Mouse (Mus musculus) heart, adult 11 months (tissue): ENCODE measurements at regions not wholly inside any gene's neighbourhood (a gene's known extent, or its start where the extent isn't known, plus 50 kb on each side); places are given as distances from the start of the nearest gene placed in this dataset.
A peak's percentile ranks its signal among the peaks of the same experiment; 100 is the strongest.

Source experiments
- DNase-seq: peaks from one replicate; pipeline ENCODE4 v3.0.0; 2022

- DNase-seq = no peak
Measured at GRCm38 (mm10) chr8:88972993-88973690, 70.8 kb downstream of the Sall1 start.

- DNase-seq = no peak
Measured at GRCm38 (mm10) chr8:88958843-88959242, 85.1 kb downstream of the Sall1 start.

GRCm38 (mm10) chr8:88953178-88953577 lies 90.8 kb downstream of the Sall1 start:
- no peak for DNase-seq

- DNase-seq = no peak
Measured at GRCm38 (mm10) chr8:88951829-88952155, 92.2 kb downstream of the Sall1 start.

- DNase-seq = no peak
Measured at GRCm38 (mm10) chr8:88951145-88951828, 92.7 kb downstream of the Sall1 start.

GRCm38 (mm10) chr8:88949975-88950374 lies 94.0 kb downstream of the Sall1 start:
- DNase-seq = no peak

- DNase-seq = no peak
Measured at GRCm38 (mm10) chr8:88948981-88949380, 95.0 kb downstream of the Sall1 start.

- DNase-seq = no peak
Measured at GRCm38 (mm10) chr8:88948328-88948727, 95.6 kb downstream of the Sall1 start.

GRCm38 (mm10) chr8:88947384-88947783 lies 96.6 kb downstream of the Sall1 start:
- DNase-seq = no peak

- no peak for DNase-seq
Measured at GRCm38 (mm10) chr8:88945656-88946055, 98.3 kb downstream of the Sall1 start.

- DNase-seq = no peak
Measured at GRCm38 (mm10) chr8:88944038-88944437, 99.9 kb downstream of the Sall1 start.

- DNase-seq = no peak
Measured at GRCm38 (mm10) chr8:88939071-88939746, 104.8 kb downstream of the Sall1 start.

GRCm38 (mm10) chr8:88934708-88935107 lies 109.3 kb downstream of the Sall1 start:
- no peak for DNase-seq

GRCm38 (mm10) chr8:88931050-88931449 lies 112.9 kb downstream of the Sall1 start:
- no peak for DNase-seq

GRCm38 (mm10) chr8:88930370-88930769 lies 113.6 kb downstream of the Sall1 start:
- no peak for DNase-seq

- DNase-seq = no peak
Measured at GRCm38 (mm10) chr8:88928675-88929377, 115.1 kb downstream of the Sall1 start.

GRCm38 (mm10) chr8:88922840-88923239 lies 121.1 kb downstream of the Sall1 start:
- DNase-seq = peak; percentile 96

GRCm38 (mm10) chr8:88921967-88922366 lies 122.0 kb downstream of the Sall1 start:
- peak; percentile 93 for DNase-seq

GRCm38 (mm10) chr8:88919282-88919681 lies 124.7 kb downstream of the Sall1 start:
- no peak for DNase-seq

- DNase-seq = no peak
Measured at GRCm38 (mm10) chr8:88916064-88916463, 127.9 kb downstream of the Sall1 start.

- no peak for DNase-seq
Measured at GRCm38 (mm10) chr8:88914657-88915056, 129.3 kb downstream of the Sall1 start.

- DNase-seq = no peak
Measured at GRCm38 (mm10) chr8:88914190-88914589, 129.8 kb downstream of the Sall1 start.

GRCm38 (mm10) chr8:88906244-88906643 lies 137.7 kb downstream of the Sall1 start:
- no peak for DNase-seq

- DNase-seq = no peak
Measured at GRCm38 (mm10) chr8:88903094-88903493, 140.9 kb downstream of the Sall1 start.
